Mouse (Mus musculus) c-Kit-positive CD71-positive TER-119-negative erythroid progenitor cells, embryonic 14.5 days (primary cell): ENCODE results near the gene Gm14496.
"Not testable (repeated sequence)": the region's sequence is repeated elsewhere in the genome, so short reads cannot be mapped to it uniquely, and the experiment has no call there.

ENCODE experiments used
- DNase-seq: peaks from one replicate; pipeline ENCODE4 v3.0.0-alpha.2; 2013; ENCODE audit warnings: low read depth

Gm14496 gene

GRCm38 (mm10) chr2:181990829-181991228, at the start of gene Gm14496:
Gene Gm14496 (plus strand): TSS chr2:181991129.
- no peak for DNase-seq

- DNase-seq: not testable (repeated sequence)
Observed at GRCm38 (mm10) chr2:181952747-181953680, 37.9 kb upstream of the Gm14496 start.

GRCm38 (mm10) chr2:181968395-181968794, 22.5 kb upstream of the Gm14496 start:
- no peak for DNase-seq

- no peak for DNase-seq
Observed at GRCm38 (mm10) chr2:181969187-181969586, 21.7 kb upstream of the Gm14496 start.

- not testable (repeated sequence) for DNase-seq
Observed at GRCm38 (mm10) chr2:181981969-181982368, 9.0 kb upstream of the Gm14496 start.
